Mouse (Mus musculus) liver, embryonic 13.5 days (tissue): ENCODE results near the gene Gadd45a. TPM values are rescaled to one million over a fixed set of nuclear protein-coding genes. Genes with fewer than 3 reads are reported as not detected.

Source experiments
- ATAC-seq: fragments of 200-750 bp; cut with Nextera tagmentation; 2 replicates; pipeline ENCODE4 v1.8.0; 2017; ENCODE audit warnings: low read depth, mild to moderate bottlenecking, moderate number of reproducible peaks, moderate library complexity
- DNase-seq: peaks from one replicate; pipeline ENCODE4 v3.0.0; 2022
- H3K27ac ChIP-seq: fragments of 300-500 bp; sonication (generic); 2 replicates; pipeline ENCODE4 v1.5.1; 2015; ENCODE audit warnings: moderate library complexity, mild to moderate bottlenecking, inconsistent platforms
- H3K27me3 ChIP-seq: fragments of 300-500 bp; sonication (generic); 2 replicates; pipeline ENCODE4 v1.6.1; 2015; ENCODE audit warnings: mild to moderate bottlenecking, inconsistent platforms
- H3K36me3 ChIP-seq: fragments of 300-500 bp; sonication (generic); 2 replicates; pipeline ENCODE4 v1.6.1; 2015; ENCODE audit warnings: mild to moderate bottlenecking, inconsistent platforms
- H3K4me1 ChIP-seq: fragments of 300-500 bp; sonication (generic); replicated peaks from 2 replicates; pipeline ENCODE4 v1.6.1; 2015; ENCODE audit warnings: inconsistent platforms
- H3K4me2 ChIP-seq: fragments of 300-500 bp; sonication (generic); 2 replicates; pipeline ENCODE4 v1.6.1; 2015; ENCODE audit warnings: inconsistent platforms, mild to moderate bottlenecking, moderate library complexity
- H3K4me3 ChIP-seq: fragments of 300-500 bp; sonication (generic); replicated peaks from 2 replicates; pipeline ENCODE4 v1.5.1; 2015; ENCODE audit warnings: mild to moderate bottlenecking, inconsistent platforms
- H3K9ac ChIP-seq: fragments of 300-500 bp; sonication (generic); 2 replicates; pipeline ENCODE4 v1.6.1; 2015; ENCODE audit warnings: mild to moderate bottlenecking, inconsistent platforms
- H3K9me3 ChIP-seq: fragments of 300-500 bp; sonication (generic); replicated peaks from 2 replicates; pipeline ENCODE4 v1.6.1; 2016; ENCODE audit warnings: inconsistent platforms
- WGBS: fragments of 180-500 bp; shearing (Covaris S2); methylation state at CpG from one replicate; pipeline ENCODE4 v1.1.7; 2015; ENCODE audit not compliant: insufficient replicate concordance; 5-methylcytosine and 5-hydroxymethylcytosine counted together
- polyA plus RNA-seq: library from polyadenylated mRNA; unstranded; fragments of >200 nt; fragmentation: Nextera tagmentation; extraction: Ambion mirVana; gene quantifications from 2 replicates; pipeline ENCODE4 v1.2.1, GENCODE M21; 2015

The Gadd45a gene
- polyA plus RNA-seq, 1 experiment from 2014 or later = 91.1 TPM

DNA sequence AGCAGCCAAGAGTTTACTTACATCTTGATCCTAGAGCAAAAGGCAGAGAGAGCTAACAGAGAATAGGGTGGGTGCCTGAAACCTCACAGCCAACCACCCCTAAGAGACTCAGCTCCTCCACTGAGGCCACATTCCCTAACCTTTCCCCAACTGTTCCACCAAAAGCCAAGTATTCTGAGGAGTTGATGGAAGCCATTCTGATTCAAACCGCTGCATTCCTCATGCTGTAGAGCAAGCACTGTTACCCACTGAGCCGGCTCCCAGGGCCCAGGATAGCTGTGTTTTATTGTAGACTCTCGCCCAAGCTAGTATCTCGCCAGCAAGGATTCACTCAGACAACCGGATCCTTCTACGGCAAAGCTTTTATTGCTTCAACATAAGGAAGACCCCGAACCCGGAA lies 42.3 kb downstream of the Gadd45a start:
- H3K4me3 ChIP-seq = no peak overlapping the region
- H3K36me3 ChIP-seq = no peaks in the 10 kb centered on the region
- peaks cover under 1% of the 10 kb centered on the region for H3K4me1 ChIP-seq
- no peak overlapping the region for H3K4me2 ChIP-seq
- ATAC-seq = no peak
- no peaks in the 10 kb centered on the region for H3K27me3 ChIP-seq
- H3K9ac ChIP-seq = no peak overlapping the region
- WGBS = 90% methylated on average over 8 of the region's 8 CpGs
- no peaks in the 10 kb centered on the region for H3K9me3 ChIP-seq
- no peak overlapping the region for H3K27ac ChIP-seq
- no peak for DNase-seq

- no peaks in the 10 kb centered on the region for H3K9me3 ChIP-seq
- no peak overlapping the region for H3K4me2 ChIP-seq
- WGBS = 69% methylated on average over 8 of the region's 8 CpGs
- H3K27ac ChIP-seq = no peak overlapping the region
- ATAC-seq = no peak
- H3K4me1 ChIP-seq = peaks cover 21% of the 10 kb centered on the region
- H3K4me3 ChIP-seq = no peak overlapping the region
- no peak for DNase-seq
- H3K36me3 ChIP-seq = no peaks in the 10 kb centered on the region
- H3K9ac ChIP-seq = no peak overlapping the region
- H3K27me3 ChIP-seq = no peaks in the 10 kb centered on the region
Measured at GRCm38 (mm10) chr6:66992786-66993185, 44.5 kb downstream of the Gadd45a start.

GRCm38 (mm10) chr6:66992232-66992631 lies 45.0 kb downstream of the Gadd45a start:
- Histone ChIP-seq H3K4me3 (no peak overlapping the region), H3K9me3 (no peaks in the 10 kb centered on the region), H3K9ac (no peak overlapping the region), H3K4me1 (peaks cover 27% of the 10 kb centered on the region), H3K36me3 (no peaks in the 10 kb centered on the region), H3K27me3 (no peaks in the 10 kb centered on the region), H3K4me2 (no peak overlapping the region), H3K27ac (no peak overlapping the region)
- DNase-seq (no peak), ATAC-seq (no peak)
- WGBS = 69% methylated on average over 9 of the region's 9 CpGs

DNA sequence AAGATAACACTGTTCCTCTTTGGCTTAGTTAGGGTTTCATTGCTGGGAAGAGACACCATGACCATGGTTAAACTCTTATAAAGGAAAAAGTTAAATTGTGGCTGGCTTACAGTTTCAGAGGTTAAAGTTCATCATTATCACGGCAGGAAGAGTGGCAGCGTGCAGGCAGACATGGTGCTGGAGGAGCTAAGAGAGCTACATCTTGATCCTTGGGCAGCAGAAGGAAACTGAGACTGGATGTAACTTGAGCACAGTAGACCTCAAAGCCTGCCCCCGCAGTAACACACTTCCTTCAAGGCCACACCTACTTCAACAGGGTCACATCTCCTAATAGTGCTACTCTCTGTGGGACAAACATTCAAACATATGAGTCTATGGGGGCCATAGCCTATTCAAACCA lies 47.7 kb downstream of the Gadd45a start:
- no peak for DNase-seq
- Histone ChIP-seq H3K27me3 (no peaks in the 10 kb centered on the region), H3K4me1 (peaks cover 54% of the 10 kb centered on the region), H3K9ac (no peak overlapping the region), H3K4me2 (no peak overlapping the region), H3K36me3 (no peaks in the 10 kb centered on the region), H3K4me3 (no peak overlapping the region), H3K9me3 (no peaks in the 10 kb centered on the region), H3K27ac (peak overlapping the region; percentile 53)
- 22% methylated on average over 3 of the region's 3 CpGs for WGBS
- no peak for ATAC-seq

DNA sequence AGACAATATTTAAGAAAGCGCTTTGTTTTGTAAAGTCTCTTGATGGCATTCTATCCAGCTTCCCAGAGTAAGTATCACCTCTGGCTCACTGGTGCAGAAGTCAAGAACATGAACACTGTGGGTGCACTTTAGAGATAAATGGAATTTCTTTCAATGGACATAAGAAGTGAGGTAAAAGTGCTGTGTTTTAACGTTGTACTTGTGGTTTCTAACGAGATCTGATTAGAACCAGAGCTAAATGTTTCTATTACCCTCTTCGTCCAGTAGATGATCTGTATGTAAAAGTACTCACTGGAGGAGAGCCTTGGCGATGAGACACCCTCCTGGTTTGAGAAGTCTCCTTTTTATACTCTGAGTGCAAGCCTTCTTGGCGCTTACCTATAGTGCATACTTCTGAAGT lies 48.2 kb downstream of the Gadd45a start:
- no peaks in the 10 kb centered on the region for H3K27me3 ChIP-seq
- no peaks in the 10 kb centered on the region for H3K36me3 ChIP-seq
- no peak overlapping the region for H3K4me3 ChIP-seq
- H3K27ac ChIP-seq = peak overlapping the region; percentile 53; the same call in 1 of the 2 replicates
- no peak for DNase-seq
- peaks cover 58% of the 10 kb centered on the region for H3K4me1 ChIP-seq
- 0 out of 2 replicates have a peak, but pooled peaks have one; percentile 16 for ATAC-seq
- H3K4me2 ChIP-seq = 0 out of 2 replicates have a peak overlapping the region, but pooled peaks have one; percentile 6
- H3K9ac ChIP-seq = no peak overlapping the region
- WGBS = 34% methylated on average over 6 of the region's 6 CpGs
- H3K9me3 ChIP-seq = no peaks in the 10 kb centered on the region

DNA sequence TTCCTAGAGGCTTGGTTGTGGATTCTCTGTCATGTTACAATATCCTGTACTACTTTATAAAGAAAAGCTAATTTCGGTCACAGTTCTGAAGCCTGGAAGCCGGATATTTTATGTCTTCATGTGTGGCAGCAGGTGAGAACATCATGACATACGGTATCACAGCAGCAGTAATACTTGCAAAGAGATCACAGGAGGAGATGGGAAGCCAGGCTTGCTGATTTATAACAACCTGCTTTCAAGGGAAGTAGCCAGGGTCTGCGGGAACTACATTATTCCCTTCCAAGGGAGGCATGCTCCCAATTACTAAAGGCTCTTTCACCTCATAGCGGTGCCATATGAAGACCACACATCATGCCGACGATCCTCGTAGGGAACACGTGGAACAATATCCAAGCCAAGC lies 48.9 kb downstream of the Gadd45a start:
- Histone ChIP-seq H3K9ac (no peak overlapping the region), H3K9me3 (no peaks in the 10 kb centered on the region), H3K36me3 (no peaks in the 10 kb centered on the region), H3K27me3 (no peaks in the 10 kb centered on the region), H3K4me1 (peaks cover 58% of the 10 kb centered on the region), H3K27ac (peak overlapping the region; percentile 82), H3K4me3 (no peak overlapping the region), H3K4me2 (no peak overlapping the region)
- ATAC-seq (no peak), DNase-seq (no peak)
- WGBS = 86% methylated on average over 9 of the region's 9 CpGs

- Histone ChIP-seq H3K27me3 (no peaks in the 10 kb centered on the region), H3K4me2 (peak overlapping the region; percentile 41), H3K9ac (0 out of 2 replicates have a peak overlapping the region, but pooled peaks have one; percentile 0), H3K4me1 (peaks cover 58% of the 10 kb centered on the region), H3K27ac (peak overlapping the region; percentile 82), H3K36me3 (no peaks in the 10 kb centered on the region), H3K9me3 (no peaks in the 10 kb centered on the region), H3K4me3 (no peak overlapping the region)
- 36% methylated on average over 3 of the region's 3 CpGs for WGBS
- ATAC-seq (peak; percentile 95), DNase-seq (peak; percentile 71)
Measured at GRCm38 (mm10) chr6:66987643-66988042, 49.6 kb downstream of the Gadd45a start.

DNA sequence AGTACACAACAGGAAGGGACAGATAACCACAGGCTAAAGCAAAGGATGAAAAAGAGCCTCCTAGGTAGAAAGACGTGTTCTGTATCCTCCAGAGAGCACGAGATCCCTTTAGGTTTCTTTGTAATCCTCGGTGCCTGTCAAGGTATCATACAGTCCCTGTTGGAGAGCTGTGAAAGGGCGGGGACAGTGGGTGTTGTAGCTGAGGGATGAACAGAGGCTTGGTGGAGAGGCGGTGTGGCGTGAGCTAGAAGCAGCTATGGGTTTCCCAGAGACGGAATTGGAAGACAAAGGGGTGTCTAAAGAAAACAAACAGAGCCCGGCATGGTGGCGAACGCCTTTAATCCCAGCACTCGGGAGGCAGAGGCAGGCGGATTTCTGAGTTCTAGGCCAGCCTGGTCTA lies 51.2 kb downstream of the Gadd45a start:
- no peak overlapping the region for H3K4me2 ChIP-seq
- ATAC-seq (no peak; the same call in 1 of the 2 replicates), DNase-seq (no peak)
- H3K27me3 ChIP-seq = no peaks in the 10 kb centered on the region
- no peak overlapping the region for H3K9ac ChIP-seq
- H3K27ac ChIP-seq = no peak overlapping the region
- no peaks in the 10 kb centered on the region for H3K36me3 ChIP-seq
- no peak overlapping the region for H3K4me3 ChIP-seq
- H3K4me1 ChIP-seq = peaks cover 58% of the 10 kb centered on the region
- WGBS = 71% methylated on average over 12 of the region's 12 CpGs
- no peaks in the 10 kb centered on the region for H3K9me3 ChIP-seq

DNA sequence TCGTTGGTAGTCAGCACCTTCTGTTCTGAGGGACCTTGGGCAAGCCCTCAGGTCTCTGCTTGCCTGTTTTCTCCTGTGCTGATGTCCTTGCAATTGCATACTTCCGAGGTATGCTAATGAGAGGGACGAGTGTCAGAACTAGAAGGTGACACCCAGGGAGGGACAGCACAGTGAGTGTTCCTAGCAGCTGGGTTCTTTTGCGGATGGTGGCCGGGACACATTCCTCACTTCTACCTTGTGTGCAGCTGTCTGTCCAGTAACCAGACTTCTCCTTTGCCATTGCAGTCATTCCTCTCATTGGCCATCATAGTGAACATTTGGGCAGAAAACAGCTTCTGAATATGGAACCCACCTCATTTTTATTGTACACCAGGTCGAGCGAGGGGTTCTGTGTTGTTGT lies 51.8 kb downstream of the Gadd45a start:
- Histone ChIP-seq H3K4me2 (no peak overlapping the region), H3K4me1 (peaks cover 62% of the 10 kb centered on the region), H3K27ac (no peak overlapping the region), H3K36me3 (no peaks in the 10 kb centered on the region), H3K27me3 (no peaks in the 10 kb centered on the region), H3K9me3 (no peaks in the 10 kb centered on the region), H3K9ac (no peak overlapping the region), H3K4me3 (no peak overlapping the region)
- ATAC-seq = no peak
- DNase-seq = no peak
- WGBS = 70% methylated on average over 7 of the region's 7 CpGs

Other genes with a start within 250 kb of the Gadd45a start
- gene Vmn1r39, start 226.8 kb downstream of the Gadd45a start, polyA plus RNA-seq = not detected in 2 replicates
- gene Gng12, start 141.1 kb downstream of the Gadd45a start, polyA plus RNA-seq = 26.4 and 31.9 TPM in 2 replicates
- gene Serbp1, start 200.7 kb upstream of the Gadd45a start, polyA plus RNA-seq = 397 and 437 TPM in 2 replicates